ENCODE assay signal across 30 mouse cellular contexts in genomic region chr16:4974521-4974920, GRCm38 (mm10). TPM values are rescaled to one million over a fixed set of nuclear protein-coding genes. Genes with fewer than 3 reads are reported as not detected.
DNase-seq lines count a peak whose midpoint lies in the region; ATAC-seq lines count a peak whose summit lies in the region.
"Had no signal": no experiment of that assay in that cellular context is flagged by ENCODE, and none has a peak within 500 bp of the region (broad histone marks: within the 10 kb centered on the region; RNA-seq: fewer than 3 reads in every experiment).

No protein-coding gene starts in this region.

- H3K9ac ChIP-seq in hindbrain, embryonic 16.5 days (ENCODE audit: low read depth, low read length), result no peak overlapping the region
- no peak overlapping the region for H3K9ac ChIP-seq in hindbrain, embryonic 13.5 days
- H3K9ac ChIP-seq in intestine, embryonic 15.5 days, result no peak overlapping the region
- H3K9ac ChIP-seq: forebrain, postnatal 0 days; hindbrain, embryonic 14.5 days; limb, embryonic 12.5 days; liver, postnatal 0 days; neural tube, embryonic 15.5 days had no signal

- H3K4me3 ChIP-seq in hindbrain, embryonic 16.5 days (ENCODE audit: low read length), result no peak overlapping the region
- H3K4me3 ChIP-seq in hindbrain, embryonic 13.5 days, result no peak overlapping the region
- no peak overlapping the region for H3K4me3 ChIP-seq in intestine, embryonic 15.5 days (replicated peaks)
- H3K4me3 ChIP-seq: forebrain, embryonic 10.5 days; heart, adult 2 months; layer of hippocampus, adult 2 months; limb, embryonic 12.5 days; neural tube, embryonic 15.5 days had no signal

- H3K27me3 ChIP-seq in hindbrain, embryonic 16.5 days (replicated peaks; ENCODE audit: control insufficient read depth, insufficient read depth, low read length), result no peaks in the 10 kb centered on the region
- H3K27me3 ChIP-seq in hindbrain, embryonic 13.5 days, result no peaks in the 10 kb centered on the region
- H3K27me3 ChIP-seq in intestine, embryonic 15.5 days (replicated peaks), result no peaks in the 10 kb centered on the region
- H3K27me3 ChIP-seq: limb, embryonic 12.5 days; neural tube, embryonic 15.5 days had no signal

- peak; percentile 59 for DNase-seq in thymus, postnatal 0 days (ENCODE audit: low spot score)
- DNase-seq in thymus, postnatal 25 days, result no peak
- peak; percentile 61 to 63 for DNase-seq in cerebellum, postnatal 36 days
- no peak for DNase-seq in adrenal gland, postnatal 10 days
- DNase-seq: adrenal gland, postnatal 36 days; forebrain, postnatal 0 days; gastrocnemius, postnatal 25 days; heart, adult 2 months; kidney, adult 9 months; kidney, postnatal 25 days; liver, postnatal 0 days had no signal

- 76% methylated on average over 5 of the region's 5 CpGs for WGBS in hindbrain, embryonic 16.5 days
- 84% methylated on average over 5 of the region's 5 CpGs for WGBS in hindbrain, embryonic 13.5 days
- 90% methylated on average over 5 of the region's 5 CpGs for WGBS in intestine, embryonic 15.5 days

- ATAC-seq in hindbrain, embryonic 16.5 days, result 0 out of 2 replicates have a peak, but pooled peaks have one; percentile 40
- ATAC-seq in hindbrain, embryonic 13.5 days (ENCODE audit: low FRiP score), result no peak
- no peak for ATAC-seq in intestine, embryonic 15.5 days
- ATAC-seq: CD4-positive, CD25-positive, alpha-beta regulatory T cell, adult 4 months; forebrain, postnatal 0 days; liver, postnatal 0 days; lung, postnatal 0 days; midbrain, embryonic 16.5 days had no signal

- H3K27ac ChIP-seq in hindbrain, embryonic 16.5 days (ENCODE audit: low read depth, low read length), result no peak overlapping the region
- no peak overlapping the region for H3K27ac ChIP-seq in hindbrain, embryonic 13.5 days
- H3K27ac ChIP-seq in intestine, embryonic 15.5 days, result no peak overlapping the region
- H3K27ac ChIP-seq: forebrain, embryonic 10.5 days; heart, adult 2 months; hindbrain, embryonic 14.5 days; layer of hippocampus, adult 2 months; limb, embryonic 12.5 days; macrophage; neural tube, embryonic 15.5 days had no signal

- H3K4me2 ChIP-seq in hindbrain, embryonic 16.5 days (ENCODE audit: low read length), result no peak overlapping the region
- no peak overlapping the region for H3K4me2 ChIP-seq in hindbrain, embryonic 13.5 days
- no peak overlapping the region for H3K4me2 ChIP-seq in intestine, embryonic 15.5 days (replicated peaks)
- H3K4me2 ChIP-seq: hindbrain, embryonic 14.5 days; limb, embryonic 12.5 days; liver, embryonic 11.5 days; neural tube, embryonic 15.5 days had no signal

- H3K9me3 ChIP-seq in hindbrain, embryonic 16.5 days (ENCODE audit: control insufficient read depth, low read length), result no peaks in the 10 kb centered on the region
- H3K9me3 ChIP-seq in hindbrain, embryonic 13.5 days, result no peaks in the 10 kb centered on the region
- H3K9me3 ChIP-seq in intestine, embryonic 15.5 days, result no peaks in the 10 kb centered on the region
- H3K9me3 ChIP-seq: forebrain, embryonic 10.5 days; limb, embryonic 12.5 days; neural tube, embryonic 15.5 days had no signal

- no peaks in the 10 kb centered on the region for H3K4me1 ChIP-seq in hindbrain, embryonic 16.5 days (ENCODE audit: control insufficient read depth, insufficient read depth, low read depth, low read length)
- no peaks in the 10 kb centered on the region for H3K4me1 ChIP-seq in hindbrain, embryonic 13.5 days (replicated peaks)
- H3K4me1 ChIP-seq in intestine, embryonic 15.5 days (replicated peaks), result 0 out of 2 replicates have a peak, but pooled peaks cover 3% of the 10 kb centered on the region
- H3K4me1 ChIP-seq: forebrain, embryonic 10.5 days; limb, embryonic 12.5 days; neural tube, embryonic 15.5 days had no signal

- H3K36me3 ChIP-seq in hindbrain, embryonic 16.5 days (ENCODE audit: control insufficient read depth, insufficient read depth, low read length), result no peaks in the 10 kb centered on the region
- H3K36me3 ChIP-seq in hindbrain, embryonic 13.5 days, result peaks cover 13% of the 10 kb centered on the region
- H3K36me3 ChIP-seq in intestine, embryonic 15.5 days, result no peaks in the 10 kb centered on the region
- H3K36me3 ChIP-seq: forebrain, embryonic 10.5 days; limb, embryonic 12.5 days had no signal

RNA-seq across cellular contexts. Expression of gene Anks3, which starts 10.5 kb away (rescaled TPM):
- 68.6 and 71.5 TPM in 2 replicates for polyA plus RNA-seq in hindbrain, embryonic 16.5 days (2015; fragmentation: Nextera tagmentation; extraction: Ambion mirVana)
- polyA plus RNA-seq in hindbrain, embryonic 13.5 days (2015; fragmentation: Nextera tagmentation; extraction: Ambion mirVana), result 73.4 and 77.6 TPM in 2 replicates
- 45.3 and 50.3 TPM in 2 replicates for polyA plus RNA-seq in thymus, postnatal 0 days (2015; fragmentation: Nextera tagmentation; extraction: Ambion mirVana)
- total RNA-seq in adrenal gland, postnatal 10 days (2021), result 10 to 100 TPM; 30.3 to 41.9 TPM
- 39.6 and 42.0 TPM in 2 replicates for polyA plus RNA-seq in intestine, embryonic 15.5 days (2015; fragmentation: Nextera tagmentation; extraction: Ambion mirVana)

RNA-seq across cellular contexts. Expression of gene Sept12, which starts 23.1 kb away (rescaled TPM):
- polyA plus RNA-seq in hindbrain, embryonic 16.5 days (2015; fragmentation: Nextera tagmentation; extraction: Ambion mirVana), result not detected in 2 replicates
- polyA plus RNA-seq in hindbrain, embryonic 13.5 days (2015; fragmentation: Nextera tagmentation; extraction: Ambion mirVana), result not detected in 2 replicates
- polyA plus RNA-seq in thymus, postnatal 0 days (2015; fragmentation: Nextera tagmentation; extraction: Ambion mirVana), result 0.05 and 0.14 TPM in 2 replicates
- total RNA-seq in adrenal gland, postnatal 10 days (2021), result not detected
- not detected in 2 replicates for polyA plus RNA-seq in intestine, embryonic 15.5 days (2015; fragmentation: Nextera tagmentation; extraction: Ambion mirVana)
- total RNA-seq: adrenal gland, postnatal 36 days; forebrain, postnatal 0 days; gastrocnemius, postnatal 25 days; heart, adult 2 months; heart, postnatal 25 days; layer of hippocampus, adult 2 months; left cerebral cortex, postnatal 14 days had no signal
- polyA plus RNA-seq: CD4-positive, CD25-positive, alpha-beta regulatory T cell, adult 4 months; cortical plate, adult 2 months; embryonic facial prominence, embryonic 11.5 days; forebrain, embryonic 10.5 days; forebrain, postnatal 0 days; heart, embryonic 14.5 days; hindbrain, embryonic 14.5 days; intestine, embryonic 14.5 days; liver, embryonic 11.5 days; liver, postnatal 0 days; macrophage; midbrain, embryonic 16.5 days; neural tube, embryonic 15.5 days had no signal

RNA-seq across cellular contexts. Expression of gene Smim22, which starts 32.6 kb away (rescaled TPM):
- 4.0 and 4.2 TPM in 2 replicates for polyA plus RNA-seq in hindbrain, embryonic 16.5 days (2015; fragmentation: Nextera tagmentation; extraction: Ambion mirVana)
- 3.1 and 4.6 TPM in 2 replicates for polyA plus RNA-seq in hindbrain, embryonic 13.5 days (2015; fragmentation: Nextera tagmentation; extraction: Ambion mirVana)
- 6.4 and 11.7 TPM in 2 replicates for polyA plus RNA-seq in thymus, postnatal 0 days (2015; fragmentation: Nextera tagmentation; extraction: Ambion mirVana)
- 1 to 10 TPM in 1 of 2 experiments, not detected in 1; 1.4 TPM for total RNA-seq in adrenal gland, postnatal 10 days (2021)
- 99.2 and 112 TPM in 2 replicates for polyA plus RNA-seq in intestine, embryonic 15.5 days (2015; fragmentation: Nextera tagmentation; extraction: Ambion mirVana)
- total RNA-seq: adrenal gland, postnatal 36 days; forebrain, postnatal 0 days; gastrocnemius, postnatal 25 days; heart, adult 2 months; heart, postnatal 25 days; layer of hippocampus, adult 2 months; left cerebral cortex, postnatal 14 days had no signal
- polyA plus RNA-seq: CD4-positive, CD25-positive, alpha-beta regulatory T cell, adult 4 months; macrophage had no signal

RNA-seq across cellular contexts. Expression of gene Nudt16l1, which starts 36.0 kb away (rescaled TPM):
- 132 and 137 TPM in 2 replicates for polyA plus RNA-seq in hindbrain, embryonic 16.5 days (2015; fragmentation: Nextera tagmentation; extraction: Ambion mirVana)
- polyA plus RNA-seq in hindbrain, embryonic 13.5 days (2015; fragmentation: Nextera tagmentation; extraction: Ambion mirVana), result 128 and 131 TPM in 2 replicates
- polyA plus RNA-seq in thymus, postnatal 0 days (2015; fragmentation: Nextera tagmentation; extraction: Ambion mirVana), result 150 and 151 TPM in 2 replicates
- 10 to 100 TPM; 63.3 to 79.9 TPM for total RNA-seq in adrenal gland, postnatal 10 days (2021)
- 128 and 143 TPM in 2 replicates for polyA plus RNA-seq in intestine, embryonic 15.5 days (2015; fragmentation: Nextera tagmentation; extraction: Ambion mirVana)

RNA-seq across cellular contexts. Expression of gene Rogdi, which starts 38.8 kb away (rescaled TPM):
- polyA plus RNA-seq in hindbrain, embryonic 16.5 days (2015; fragmentation: Nextera tagmentation; extraction: Ambion mirVana), result 152 and 171 TPM in 2 replicates
- polyA plus RNA-seq in hindbrain, embryonic 13.5 days (2015; fragmentation: Nextera tagmentation; extraction: Ambion mirVana), result 153 and 161 TPM in 2 replicates
- 35.1 TPM in 2 replicates for polyA plus RNA-seq in thymus, postnatal 0 days (2015; fragmentation: Nextera tagmentation; extraction: Ambion mirVana)
- 10 to 100 TPM; 33.0 to 43.7 TPM for total RNA-seq in adrenal gland, postnatal 10 days (2021)
- polyA plus RNA-seq in intestine, embryonic 15.5 days (2015; fragmentation: Nextera tagmentation; extraction: Ambion mirVana), result 46.2 and 51.7 TPM in 2 replicates

Comparison
In these comparisons a context has a peak if more than half of its experiments do, and no peak if none do; other contexts are left out.
1. DNase-seq: peak in thymus, postnatal 0 days (single experiment) and cerebellum, postnatal 36 days (2 of 2); none in thymus, postnatal 25 days (single experiment) and adrenal gland, postnatal 10 days (single experiment).